Mouse (Mus musculus): ENCODE results near the gene Zbtb24.
A peak's percentile ranks its signal among the peaks of the same experiment; 100 is the strongest.

Gene Zbtb24

GRCm38 (mm10) chr10:41470693-41471092 lies 20.5 kb downstream of the Zbtb24 start:
- no peak for DNase-seq

- DNase-seq: no peak
Observed at GRCm38 (mm10) chr10:41472534-41472933, 22.4 kb downstream of the Zbtb24 start.

- no peak for DNase-seq
Observed at GRCm38 (mm10) chr10:41472962-41473481, 22.8 kb downstream of the Zbtb24 start.

GRCm38 (mm10) chr10:41473782-41474468 lies 23.7 kb downstream of the Zbtb24 start:
- DNase-seq: no peak

- no peak for DNase-seq
Observed at GRCm38 (mm10) chr10:41474981-41475391, 24.8 kb downstream of the Zbtb24 start.

- DNase-seq: no peak
Observed at GRCm38 (mm10) chr10:41476171-41477017, 26.2 kb downstream of the Zbtb24 start, which contains the start of gene Mical1. TSS of gene Mical1 (plus strand) at chr10:41476314.

- no peak for DNase-seq
Observed at GRCm38 (mm10) chr10:41477018-41477277, 26.8 kb downstream of the Zbtb24 start.

GRCm38 (mm10) chr10:41477278-41478181 lies 27.3 kb downstream of the Zbtb24 start:
- DNase-seq: peak; percentile 36

GRCm38 (mm10) chr10:41479961-41480360 lies 29.8 kb downstream of the Zbtb24 start:
- no peak for DNase-seq

- no peak for DNase-seq
Observed at GRCm38 (mm10) chr10:41480938-41481880, 31.0 kb downstream of the Zbtb24 start.

GRCm38 (mm10) chr10:41482446-41482845 lies 32.3 kb downstream of the Zbtb24 start:
- peak; percentile 47 for DNase-seq

- no peak for DNase-seq
Observed at GRCm38 (mm10) chr10:41485778-41486177, 35.6 kb downstream of the Zbtb24 start.

GRCm38 (mm10) chr10:41486506-41487170 lies 36.5 kb downstream of the Zbtb24 start:
- no peak for DNase-seq

GRCm38 (mm10) chr10:41488877-41489276 lies 38.7 kb downstream of the Zbtb24 start:
- DNase-seq: no peak

- DNase-seq: no peak
Observed at GRCm38 (mm10) chr10:41489294-41489693, 39.1 kb downstream of the Zbtb24 start.

GRCm38 (mm10) chr10:41489708-41490517 lies 39.7 kb downstream of the Zbtb24 start, which contains the start of the genes Smpd2 and Ppil6:
TSS of gene Smpd2 (minus strand) at chr10:41490369.
TSS of gene Ppil6 (plus strand) at chr10:41490439.
- DNase-seq: peak; percentile 93

GRCm38 (mm10) chr10:41490518-41490873 lies 40.3 kb downstream of the Zbtb24 start:
- no peak for DNase-seq

- DNase-seq: no peak
Observed at GRCm38 (mm10) chr10:41491111-41491510, 40.9 kb downstream of the Zbtb24 start.

- no peak for DNase-seq
Observed at GRCm38 (mm10) chr10:41500941-41501340, 50.8 kb downstream of the Zbtb24 start.

- no peak for DNase-seq
Observed at GRCm38 (mm10) chr10:41504996-41505395, 54.8 kb downstream of the Zbtb24 start.
